Mouse (Mus musculus): ENCODE measurements around the gene Cdkl4. TPM values are rescaled to one million over a fixed set of nuclear protein-coding genes. Genes with fewer than 3 reads are reported as not detected.

Gene Cdkl4
- 1.2 and 2.0 TPM in 2 replicates for polyA plus RNA-seq (2016; fragmentation: Nextera tagmentation; extraction: Ambion mirVana)

DNA sequence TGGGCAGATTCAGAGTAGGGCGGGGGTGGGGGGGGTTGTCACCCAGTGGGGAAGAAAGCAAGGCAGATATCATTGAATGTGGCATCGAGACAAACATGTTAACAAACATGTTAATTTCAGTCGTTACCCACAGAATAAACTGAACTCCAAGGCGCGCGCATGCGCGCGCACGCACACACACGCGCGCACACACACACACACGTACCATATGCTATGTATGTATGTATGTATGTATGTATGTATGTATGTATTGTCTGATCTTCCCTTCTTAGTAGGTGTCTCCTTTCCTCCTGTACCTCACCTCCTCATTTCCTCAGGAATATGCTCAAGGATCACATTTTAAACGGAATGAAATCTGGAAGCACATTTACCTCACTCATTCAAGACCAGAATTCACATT lies at the start of gene Cdkl4:
Gene Cdkl4, minus strand, starts transcription at position 175 of the 400 bp plus-strand sequence.
- Histone ChIP-seq H3K4me3 (peak within 1 kb of the TSS; percentile 52), H3K9me3 (no peaks in the 10 kb centered on the region), H3K4me2 (replicated peaks) (peak within 1 kb of the TSS; percentile 97), H3K4me1 (peaks cover 13% of the 10 kb centered on the region), H3K36me3 (peaks cover 14% of the 10 kb centered on the region; the same call in 1 of the 2 replicates), H3K27me3 (no peaks in the 10 kb centered on the region), H3K27ac (replicated peaks) (no peak within 1 kb of the TSS; the same call in 1 of the 2 replicates), H3K9ac (replicated peaks) (peak within 1 kb of the TSS; percentile 71)
- ATAC-seq (ENCODE audit: low FRiP score, low read depth), result peak; percentile 41
- 72% methylated on average over 15 of the region's 15 CpGs for WGBS

DNA sequence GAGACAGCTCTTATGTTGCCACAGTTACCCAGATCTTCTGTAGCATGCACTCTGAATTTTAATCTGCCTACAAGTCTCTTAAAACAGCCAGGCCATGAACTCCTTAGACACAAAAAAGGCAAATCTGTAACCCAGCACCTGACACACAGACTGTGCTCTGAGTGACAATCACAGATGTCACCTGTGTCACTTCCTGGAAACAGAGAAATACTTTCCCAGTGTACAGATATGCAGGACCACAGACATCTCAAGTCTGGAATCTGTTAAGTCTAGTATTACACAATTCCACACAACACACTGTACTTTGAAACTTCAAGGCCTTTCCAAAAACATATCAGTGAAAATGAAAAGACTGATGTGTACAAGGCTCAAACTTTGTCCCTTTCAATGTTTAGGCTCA lies 47.4 kb upstream of the Cdkl4 start:
- H3K36me3 ChIP-seq, result 0 out of 2 replicates have a peak, but pooled peaks cover 5% of the 10 kb centered on the region
- no peaks in the 10 kb centered on the region for H3K27me3 ChIP-seq
- no peak overlapping the region for H3K27ac ChIP-seq (replicated peaks)
- no peaks in the 10 kb centered on the region for H3K4me1 ChIP-seq
- no peaks in the 10 kb centered on the region for H3K9me3 ChIP-seq
- no peak for ATAC-seq (ENCODE audit: low FRiP score, low read depth)
- no peak overlapping the region for H3K4me3 ChIP-seq
- no peak overlapping the region for H3K4me2 ChIP-seq (replicated peaks)
- H3K9ac ChIP-seq (replicated peaks), result no peak overlapping the region

DNA sequence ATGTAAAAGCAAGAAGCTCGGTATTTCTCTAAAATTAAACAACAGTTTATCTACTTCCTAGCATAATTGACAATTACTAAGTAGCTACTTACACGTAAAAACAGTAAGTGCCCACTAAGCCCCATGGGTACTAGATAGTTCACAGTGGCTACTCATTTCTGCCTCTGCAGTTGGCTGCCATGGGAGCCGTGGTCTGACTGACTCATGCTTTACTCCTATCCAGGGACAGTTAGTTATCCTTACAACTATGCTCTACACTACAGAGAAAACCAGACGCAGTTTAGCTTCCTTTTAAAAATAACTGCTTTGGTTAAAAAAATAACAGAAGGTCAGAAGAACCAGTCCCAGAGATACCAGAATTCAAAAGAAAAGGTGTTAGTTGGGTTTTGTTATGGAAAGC lies 44.1 kb upstream of the Cdkl4 start:
- no peak for ATAC-seq (ENCODE audit: low FRiP score, low read depth)
- Histone ChIP-seq H3K4me1 (no peaks in the 10 kb centered on the region), H3K9me3 (no peaks in the 10 kb centered on the region), H3K9ac (replicated peaks) (no peak overlapping the region), H3K27me3 (no peaks in the 10 kb centered on the region), H3K36me3 (0 out of 2 replicates have a peak, but pooled peaks cover 2% of the 10 kb centered on the region), H3K4me3 (no peak overlapping the region), H3K4me2 (replicated peaks) (no peak overlapping the region), H3K27ac (replicated peaks) (no peak overlapping the region)
- 92% methylated on average over 4 of the region's 4 CpGs for WGBS

DNA sequence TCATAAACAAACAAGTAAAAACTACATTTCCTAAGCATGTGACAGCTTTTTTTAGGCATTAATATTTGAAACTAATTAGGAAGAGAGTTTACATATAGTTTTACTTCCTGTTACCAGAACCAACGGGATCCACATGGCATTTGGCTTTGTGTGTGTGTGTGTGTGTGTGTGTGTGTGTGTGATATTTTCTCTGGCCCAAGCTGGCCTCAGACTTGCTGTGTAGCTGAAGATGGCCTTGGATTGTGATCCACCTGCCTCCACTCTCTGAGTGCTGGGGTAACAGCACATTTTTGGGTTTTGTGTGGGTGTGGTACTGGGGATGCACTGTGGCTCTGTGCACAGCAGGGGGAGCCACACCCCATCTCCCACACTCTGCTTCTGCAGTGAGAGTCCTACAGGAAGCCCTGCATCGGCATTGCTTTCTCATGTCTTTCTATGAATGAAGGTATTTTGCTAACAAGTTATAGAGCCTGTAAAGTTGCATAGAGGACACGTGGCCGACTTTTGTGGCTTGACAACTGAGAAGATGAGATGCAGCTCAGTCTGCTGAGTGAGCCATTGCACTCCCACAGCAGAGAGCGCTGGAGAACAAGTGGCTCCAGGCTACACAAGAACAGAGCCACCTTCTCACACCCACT lies 43.3 kb upstream of the Cdkl4 start:
- WGBS, result 73% methylated on average over 5 of the region's 5 CpGs
- Histone ChIP-seq H3K4me2 (replicated peaks) (no peak overlapping the region), H3K9ac (replicated peaks) (no peak overlapping the region), H3K4me1 (no peaks in the 10 kb centered on the region), H3K27me3 (no peaks in the 10 kb centered on the region), H3K9me3 (no peaks in the 10 kb centered on the region), H3K27ac (replicated peaks) (no peak overlapping the region), H3K36me3 (no peaks in the 10 kb centered on the region), H3K4me3 (no peak overlapping the region)
- peak; percentile 52; the same call in 1 of the 2 replicates for ATAC-seq (ENCODE audit: low FRiP score, low read depth)

DNA sequence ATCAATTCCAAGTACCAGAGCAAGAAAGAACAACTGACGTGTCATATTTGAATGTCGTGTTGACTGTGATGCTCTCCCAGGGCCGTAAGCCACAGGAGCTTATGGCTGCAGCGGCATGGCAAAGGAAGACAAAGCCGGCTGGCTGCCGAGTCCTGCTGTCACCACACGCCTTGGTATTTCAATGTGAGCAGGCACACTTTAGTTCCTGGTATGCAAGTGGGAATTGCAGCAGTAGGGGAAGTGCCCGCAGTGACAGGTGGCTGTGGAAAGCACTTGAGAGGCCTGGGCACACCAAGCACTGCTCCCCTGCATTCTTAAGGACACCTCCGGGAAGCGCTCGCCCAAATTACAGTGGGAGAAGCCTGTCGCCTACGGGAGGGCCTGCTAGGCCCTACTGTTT lies 41.9 kb upstream of the Cdkl4 start:
- H3K4me3 ChIP-seq, result no peak overlapping the region
- H3K27ac ChIP-seq (replicated peaks), result no peak overlapping the region
- no peak overlapping the region for H3K9ac ChIP-seq (replicated peaks)
- H3K4me2 ChIP-seq (replicated peaks), result no peak overlapping the region
- ATAC-seq (ENCODE audit: low FRiP score, low read depth), result no peak
- 89% methylated on average over 13 of the region's 13 CpGs for WGBS
- H3K36me3 ChIP-seq, result peaks cover 12% of the 10 kb centered on the region
- H3K9me3 ChIP-seq, result no peaks in the 10 kb centered on the region
- H3K4me1 ChIP-seq, result no peaks in the 10 kb centered on the region
- H3K27me3 ChIP-seq, result no peaks in the 10 kb centered on the region

DNA sequence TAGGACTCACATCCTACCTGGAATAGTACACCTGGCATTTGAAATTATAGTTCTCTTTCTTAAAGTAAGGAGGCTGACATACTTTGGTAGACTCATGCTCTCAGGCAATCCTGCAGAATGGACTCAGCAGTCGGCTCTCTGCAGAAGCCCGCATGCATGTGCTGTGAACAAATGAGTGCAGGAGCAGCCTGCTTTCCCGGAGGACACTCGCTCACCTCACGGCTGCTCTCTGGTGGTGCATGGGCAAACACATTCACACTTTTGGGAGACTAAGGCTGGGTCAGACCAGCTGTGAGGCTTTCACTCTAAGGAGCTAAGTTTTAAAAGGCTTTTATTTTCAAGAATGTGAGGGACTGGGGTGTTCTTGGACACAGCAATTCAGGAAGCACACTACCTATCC lies 41.3 kb upstream of the Cdkl4 start:
- WGBS, result 84% methylated on average over 5 of the region's 5 CpGs
- Histone ChIP-seq H3K4me1 (no peaks in the 10 kb centered on the region), H3K4me3 (no peak overlapping the region), H3K36me3 (peaks cover 14% of the 10 kb centered on the region), H3K9ac (replicated peaks) (no peak overlapping the region), H3K4me2 (replicated peaks) (no peak overlapping the region), H3K27ac (replicated peaks) (no peak overlapping the region), H3K9me3 (no peaks in the 10 kb centered on the region), H3K27me3 (no peaks in the 10 kb centered on the region)
- no peak for ATAC-seq (ENCODE audit: low FRiP score, low read depth)

GRCm38 (mm10) chr17:80603806-80604205 lies 26.2 kb upstream of the Cdkl4 start:
- WGBS, result over 99% methylated on average over 6 of the region's 6 CpGs
- no peak overlapping the region for H3K4me3 ChIP-seq
- peaks cover 8% of the 10 kb centered on the region; the same call in 1 of the 2 replicates for H3K9me3 ChIP-seq
- no peaks in the 10 kb centered on the region for H3K27me3 ChIP-seq
- no peak overlapping the region for H3K4me2 ChIP-seq (replicated peaks)
- H3K36me3 ChIP-seq, result peaks cover 83% of the 10 kb centered on the region
- no peak for ATAC-seq (ENCODE audit: low FRiP score, low read depth)
- no peaks in the 10 kb centered on the region for H3K4me1 ChIP-seq
- no peak overlapping the region for H3K27ac ChIP-seq (replicated peaks)
- H3K9ac ChIP-seq (replicated peaks), result no peak overlapping the region

DNA sequence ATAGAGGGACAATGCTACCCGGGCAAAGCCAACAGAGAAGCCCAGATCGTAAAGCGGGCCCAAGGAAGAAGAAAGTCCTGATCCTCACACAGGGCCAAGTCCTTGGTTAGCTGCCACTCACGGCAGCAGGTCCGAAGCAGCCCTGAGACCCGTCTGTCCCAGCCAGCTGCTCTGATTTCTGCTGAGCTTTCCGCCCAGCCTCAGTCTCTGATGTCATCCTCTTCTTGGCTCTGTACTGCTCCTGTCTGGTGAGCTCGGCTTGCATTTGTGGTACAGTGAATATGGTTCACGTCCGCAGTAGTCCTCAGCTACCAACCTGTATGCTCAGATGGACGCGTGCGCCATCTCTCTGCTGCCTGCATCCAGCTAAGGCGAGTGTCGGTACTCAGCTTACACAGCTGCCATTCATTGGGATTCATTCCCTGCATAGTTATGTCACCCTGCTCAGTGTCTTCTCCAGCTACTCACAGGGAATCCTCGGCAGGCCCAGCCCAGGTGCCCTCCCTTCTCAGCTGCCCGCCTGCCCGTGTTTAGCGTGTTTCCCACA lies 25.5 kb upstream of the Cdkl4 start:
- Histone ChIP-seq H3K4me1 (no peaks in the 10 kb centered on the region), H3K9ac (replicated peaks) (no peak overlapping the region), H3K9me3 (0 out of 2 replicates have a peak, but pooled peaks cover 4% of the 10 kb centered on the region), H3K4me2 (replicated peaks) (no peak overlapping the region), H3K4me3 (no peak overlapping the region), H3K27me3 (no peaks in the 10 kb centered on the region), H3K27ac (replicated peaks) (no peak overlapping the region), H3K36me3 (peaks cover 77% of the 10 kb centered on the region)
- ATAC-seq (ENCODE audit: low FRiP score, low read depth), result no peak
- WGBS, result 93% methylated on average over 19 of the region's 19 CpGs

DNA sequence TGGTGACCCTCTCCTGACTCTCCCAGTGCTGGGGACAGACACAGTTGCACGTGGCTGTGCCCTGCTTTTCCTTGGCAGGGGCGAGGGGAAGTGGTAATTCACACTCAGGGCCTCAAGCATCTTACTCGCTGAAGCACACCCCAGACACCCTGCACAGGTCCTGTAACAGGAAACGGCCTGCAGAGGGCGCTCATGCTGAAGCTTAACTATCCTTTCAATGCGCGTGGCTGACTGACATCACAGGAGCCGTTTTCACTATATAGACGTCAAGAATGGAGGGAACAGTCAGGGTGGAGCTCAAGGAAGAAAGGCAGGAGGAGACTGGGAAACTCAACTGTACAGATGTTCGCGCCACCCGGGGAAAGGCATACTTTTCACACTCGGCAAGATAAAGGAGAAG lies 23.8 kb upstream of the Cdkl4 start:
- Histone ChIP-seq H3K36me3 (peaks cover 80% of the 10 kb centered on the region), H3K27ac (replicated peaks) (no peak overlapping the region), H3K4me3 (no peak overlapping the region), H3K4me2 (replicated peaks) (no peak overlapping the region), H3K27me3 (no peaks in the 10 kb centered on the region), H3K4me1 (no peaks in the 10 kb centered on the region), H3K9ac (replicated peaks) (no peak overlapping the region), H3K9me3 (0 out of 2 replicates have a peak, but pooled peaks cover 4% of the 10 kb centered on the region)
- 63% methylated on average over 13 of the region's 13 CpGs for WGBS
- ATAC-seq (ENCODE audit: low FRiP score, low read depth), result peak; percentile 56

DNA sequence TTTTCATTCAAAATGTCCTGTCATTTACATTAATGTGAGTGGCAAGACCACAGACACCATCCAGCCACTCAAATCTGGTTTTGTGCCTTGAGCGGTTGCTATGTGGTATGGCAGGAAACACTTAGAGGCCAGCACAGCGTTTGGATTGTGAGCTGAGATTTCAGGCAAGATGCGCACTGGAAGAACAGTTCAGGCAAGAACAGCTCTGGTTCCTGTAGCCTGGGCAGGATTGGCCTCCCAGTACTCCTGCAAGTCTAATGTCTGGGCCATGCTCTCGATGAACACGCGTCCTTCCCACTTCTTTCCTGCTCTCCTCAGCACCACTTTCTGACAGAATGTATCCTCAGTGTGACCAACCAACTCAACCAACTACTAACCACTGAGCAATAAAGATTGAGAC lies 5.4 kb upstream of the Cdkl4 start:
- Histone ChIP-seq H3K9me3 (no peaks in the 10 kb centered on the region), H3K4me3 (no peak overlapping the region), H3K27ac (replicated peaks) (no peak overlapping the region), H3K36me3 (peaks cover 51% of the 10 kb centered on the region), H3K4me2 (replicated peaks) (no peak overlapping the region), H3K4me1 (no peaks in the 10 kb centered on the region), H3K27me3 (no peaks in the 10 kb centered on the region), H3K9ac (replicated peaks) (no peak overlapping the region)
- 96% methylated on average over 6 of the region's 6 CpGs for WGBS
- no peak for ATAC-seq (ENCODE audit: low FRiP score, low read depth)

DNA sequence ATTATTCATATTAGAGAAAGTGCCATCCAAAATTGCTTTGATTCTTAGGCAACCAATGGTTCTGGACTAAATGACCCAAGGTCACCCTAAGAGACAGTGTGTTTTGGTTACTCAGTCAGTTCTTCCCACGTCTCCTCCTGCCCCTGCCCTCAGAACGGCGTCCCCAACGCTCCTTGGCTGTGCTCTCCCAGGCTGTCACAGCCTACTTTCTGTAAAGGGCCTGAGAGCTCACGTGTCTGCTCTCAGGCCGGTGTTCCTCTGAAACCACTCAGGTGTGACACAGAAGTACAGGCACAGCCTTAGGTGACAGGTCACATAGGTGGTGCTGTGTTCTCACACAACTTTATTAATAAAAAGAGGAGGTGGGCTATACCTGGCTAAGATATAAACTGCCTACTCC lies 2.3 kb upstream of the Cdkl4 start:
- H3K4me2 ChIP-seq (replicated peaks), result no peak overlapping the region
- no peak overlapping the region for H3K27ac ChIP-seq (replicated peaks)
- no peaks in the 10 kb centered on the region for H3K9me3 ChIP-seq
- peaks cover 31% of the 10 kb centered on the region for H3K36me3 ChIP-seq
- peaks cover 13% of the 10 kb centered on the region for H3K4me1 ChIP-seq
- ATAC-seq (ENCODE audit: low FRiP score, low read depth), result no peak
- 83% methylated on average over 6 of the region's 6 CpGs for WGBS
- no peak overlapping the region for H3K4me3 ChIP-seq
- no peak overlapping the region for H3K9ac ChIP-seq (replicated peaks)
- H3K27me3 ChIP-seq, result no peaks in the 10 kb centered on the region

DNA sequence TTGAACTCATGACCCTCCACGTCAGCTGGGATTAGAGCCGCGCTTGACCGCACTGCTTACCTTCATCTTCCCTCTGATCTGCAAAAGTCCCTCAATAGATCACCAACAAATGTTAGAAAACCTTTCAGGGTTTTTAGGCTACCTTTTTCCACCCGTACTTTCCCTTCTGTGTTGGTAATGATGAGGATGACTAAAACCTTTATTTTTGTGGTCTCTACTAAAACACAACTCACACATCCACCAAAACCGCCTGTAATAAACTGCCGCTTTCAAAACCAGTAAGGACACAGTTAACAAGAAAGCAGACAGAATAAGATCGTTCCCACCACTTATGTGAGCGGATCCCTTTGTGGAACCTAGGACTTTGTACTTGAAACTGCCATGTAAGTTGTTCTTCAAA lies 1.5 kb upstream of the Cdkl4 start:
- Histone ChIP-seq H3K27me3 (no peaks in the 10 kb centered on the region), H3K4me2 (replicated peaks) (no peak overlapping the region), H3K36me3 (peaks cover 26% of the 10 kb centered on the region), H3K9ac (replicated peaks) (no peak overlapping the region), H3K4me3 (no peak overlapping the region), H3K9me3 (no peaks in the 10 kb centered on the region), H3K27ac (replicated peaks) (no peak overlapping the region), H3K4me1 (peaks cover 13% of the 10 kb centered on the region)
- ATAC-seq (ENCODE audit: low FRiP score, low read depth), result no peak
- WGBS, result 88% methylated on average over 9 of the region's 9 CpGs
